Comparison of ENCODE assay signal across 16 mouse cellular contexts in genomic region chr19:10213796-10214471, GRCm38 (mm10). TPM values are rescaled to one million over a fixed set of nuclear protein-coding genes. Genes with fewer than 3 reads are reported as not detected.
"Had no signal": no experiment of that assay in that cellular context is flagged by ENCODE, and none has a peak within 500 bp of the region (broad histone marks: within the 10 kb centered on the region; RNA-seq: fewer than 3 reads in every experiment).

No protein-coding gene starts in this region.

- H3K27me3 ChIP-seq: limb, embryonic 12.5 days; midbrain, embryonic 12.5 days; neural tube, embryonic 13.5 days; stomach, embryonic 15.5 days had no signal

- H3K27ac ChIP-seq: layer of hippocampus, adult 2 months; limb, embryonic 12.5 days; liver, embryonic 14.5 days; midbrain, embryonic 12.5 days; neural tube, embryonic 13.5 days; stomach, embryonic 15.5 days had no signal

- H3K4me1 ChIP-seq: limb, embryonic 12.5 days; midbrain, embryonic 12.5 days; neural tube, embryonic 13.5 days; stomach, embryonic 15.5 days had no signal

- H3K9me3 ChIP-seq: limb, embryonic 12.5 days; midbrain, embryonic 12.5 days; neural tube, embryonic 13.5 days; stomach, embryonic 15.5 days had no signal

- DNase-seq: kidney, postnatal 10 days; kidney, postnatal 4 days; liver; lung, adult 18-20 months; retina, postnatal 1 day; right cerebral cortex, postnatal 4 days; spleen, adult 18-20 months; thymus, adult 2 months; thymus, postnatal 25 days had no signal

- H3K4me3 ChIP-seq: layer of hippocampus, adult 2 months; limb, embryonic 12.5 days; midbrain, embryonic 12.5 days; neural tube, embryonic 13.5 days; stomach, embryonic 15.5 days had no signal

RNA-seq across cellular contexts. Expression of gene Myrf, which starts 26.6 kb away (rescaled TPM):
- total RNA-seq: megakaryocyte-erythroid progenitor cell, adult 5-6 weeks had no signal
